Mouse (Mus musculus): ENCODE results near the gene Serpinb7.

GRCm38 (mm10) chr1:107389753-107390152 lies 9.7 kb upstream of the Serpinb7 start:
- TF ChIP-seq CTCF (IDR thresholded peaks at IDR 0.05; ENCODE audit: low read depth) (no peak), EP300 (IDR thresholded peaks at IDR 0.05; ENCODE audit: low read depth) (no peak)
